Mouse (Mus musculus): Measurements from ENCODE around the gene Arrdc3. TPM values are rescaled to one million over a fixed set of nuclear protein-coding genes. Genes with fewer than 3 reads are reported as not detected.

Gene Arrdc3
- 94.9 and 102 TPM in 2 replicates for polyA plus RNA-seq (2016; fragmentation: Nextera tagmentation; extraction: Ambion mirVana)

- H3K36me3 ChIP-seq, result peaks cover 7% of the 10 kb centered on the region
- no peaks in the 10 kb centered on the region; the same call in 1 of the 2 replicates for H3K4me1 ChIP-seq (replicated peaks)
- H3K27me3 ChIP-seq, result no peaks in the 10 kb centered on the region
- H3K9me3 ChIP-seq, result no peaks in the 10 kb centered on the region
- H3K4me2 ChIP-seq, result peak within 1 kb of the TSS; percentile 58
- H3K9ac ChIP-seq (replicated peaks), result peak within 1 kb of the TSS; percentile 99
- H3K4me3 ChIP-seq (replicated peaks), result peak within 1 kb of the TSS; percentile 77
- 1% methylated on average over 22 of the region's 31 CpGs for WGBS
- peak within 1 kb of the TSS; percentile 100 for H3K27ac ChIP-seq
- ATAC-seq (ENCODE audit: insufficient number of reproducible peaks, insufficient read depth, low FRiP score, low TSS enrichment, low read depth), result peak; percentile 45
These were observed at the start of gene Arrdc3 for GRCm38 (mm10) chr13:80883190-80883589. TSS of gene Arrdc3 (plus strand) at chr13:80883384.

DNA sequence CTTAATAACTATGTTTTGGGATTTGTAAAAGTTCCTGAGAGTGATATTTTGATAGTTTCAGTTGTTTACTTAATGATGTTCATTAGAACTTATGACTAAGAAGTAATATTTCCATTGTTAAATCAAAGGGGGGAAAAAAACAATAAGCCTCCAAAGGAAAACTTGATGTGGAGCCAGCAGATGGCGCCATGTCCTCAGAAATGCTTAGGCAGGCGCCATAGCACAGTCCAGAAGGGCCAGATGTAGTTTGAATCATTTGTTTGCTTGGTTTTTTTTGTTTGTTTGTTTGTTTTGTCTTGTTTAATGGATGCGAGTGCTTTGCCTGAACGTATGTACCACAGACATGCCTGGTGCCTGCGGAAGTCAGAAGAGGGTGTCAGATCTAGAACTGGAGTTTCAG lies 21.0 kb upstream of the Arrdc3 start:
- no peaks in the 10 kb centered on the region for H3K9me3 ChIP-seq
- H3K9ac ChIP-seq (replicated peaks), result no peak overlapping the region
- H3K27ac ChIP-seq, result no peak overlapping the region
- H3K4me3 ChIP-seq (replicated peaks), result no peak overlapping the region
- peak; percentile 74; the same call in 1 of the 2 replicates for ATAC-seq (ENCODE audit: insufficient number of reproducible peaks, insufficient read depth, low FRiP score, low TSS enrichment, low read depth)
- H3K27me3 ChIP-seq, result no peaks in the 10 kb centered on the region
- no peaks in the 10 kb centered on the region for H3K36me3 ChIP-seq
- no peak overlapping the region for H3K4me2 ChIP-seq
- WGBS, result 10% methylated on average over 5 of the region's 5 CpGs
- no peaks in the 10 kb centered on the region for H3K4me1 ChIP-seq (replicated peaks)

DNA sequence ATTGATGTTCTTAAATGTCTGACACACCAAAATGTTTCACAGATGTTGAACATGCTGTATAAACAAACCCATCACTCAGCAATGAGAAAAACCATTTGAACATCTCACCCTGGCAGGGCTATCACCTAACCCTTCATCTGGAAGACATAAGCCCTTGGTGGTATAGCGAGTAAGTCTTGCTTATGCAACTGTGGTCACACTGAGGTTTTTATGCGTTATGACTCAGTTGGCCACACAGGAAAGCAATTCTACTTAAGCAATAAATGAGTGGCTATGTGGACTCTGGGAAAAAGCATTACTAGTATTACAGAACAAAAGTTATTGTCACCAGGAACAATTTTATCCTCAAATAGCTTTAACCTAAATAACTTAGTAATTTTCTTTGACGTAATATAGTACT lies 19.0 kb upstream of the Arrdc3 start:
- no peaks in the 10 kb centered on the region for H3K9me3 ChIP-seq
- H3K4me3 ChIP-seq (replicated peaks), result no peak overlapping the region
- no peak overlapping the region for H3K9ac ChIP-seq (replicated peaks)
- ATAC-seq (ENCODE audit: insufficient number of reproducible peaks, insufficient read depth, low FRiP score, low TSS enrichment, low read depth), result no peak
- no peaks in the 10 kb centered on the region for H3K4me1 ChIP-seq (replicated peaks)
- H3K27me3 ChIP-seq, result no peaks in the 10 kb centered on the region
- H3K4me2 ChIP-seq, result no peak overlapping the region
- no peak overlapping the region for H3K27ac ChIP-seq
- no peaks in the 10 kb centered on the region for H3K36me3 ChIP-seq
- 71% methylated on average over 3 of the region's 3 CpGs for WGBS

DNA sequence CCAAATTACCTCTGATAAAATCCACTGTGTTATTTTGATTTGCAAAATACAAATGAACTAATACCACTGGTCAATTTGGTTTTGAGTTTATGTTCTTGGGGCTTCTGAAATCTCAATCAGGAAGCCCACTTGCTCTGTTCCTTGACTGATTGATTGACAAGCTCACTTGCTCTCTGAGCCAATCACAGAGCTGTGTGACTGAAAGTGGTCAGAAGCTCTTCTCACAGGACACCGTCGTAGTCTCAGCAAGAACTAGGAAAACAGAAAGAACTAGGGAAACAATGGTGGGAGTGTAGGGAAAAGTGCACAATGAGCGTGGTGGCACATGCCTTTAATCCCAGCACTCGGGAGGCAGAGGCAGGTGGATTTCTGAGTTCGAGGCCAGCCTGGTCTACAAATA lies 8.1 kb upstream of the Arrdc3 start:
- H3K27me3 ChIP-seq, result no peaks in the 10 kb centered on the region
- H3K36me3 ChIP-seq, result no peaks in the 10 kb centered on the region
- H3K9me3 ChIP-seq, result no peaks in the 10 kb centered on the region
- H3K4me2 ChIP-seq, result no peak overlapping the region
- no peak overlapping the region for H3K4me3 ChIP-seq (replicated peaks)
- WGBS, result 96% methylated on average over 5 of the region's 5 CpGs
- no peak for ATAC-seq (ENCODE audit: insufficient number of reproducible peaks, insufficient read depth, low FRiP score, low TSS enrichment, low read depth)
- no peaks in the 10 kb centered on the region for H3K4me1 ChIP-seq (replicated peaks)
- no peak overlapping the region for H3K9ac ChIP-seq (replicated peaks)
- H3K27ac ChIP-seq, result no peak overlapping the region

GRCm38 (mm10) chr13:80880756-80881155 lies 2.4 kb upstream of the Arrdc3 start:
- no peak overlapping the region for H3K4me2 ChIP-seq
- H3K9ac ChIP-seq (replicated peaks), result no peak overlapping the region
- H3K9me3 ChIP-seq, result no peaks in the 10 kb centered on the region
- H3K36me3 ChIP-seq, result no peaks in the 10 kb centered on the region
- 85% methylated on average over 4 of the region's 4 CpGs for whole genome bisulfite sequencing
- H3K27ac ChIP-seq, result no peak overlapping the region
- H3K4me3 ChIP-seq (replicated peaks), result no peak overlapping the region
- no peaks in the 10 kb centered on the region; the same call in 1 of the 2 replicates for H3K4me1 ChIP-seq (replicated peaks)
- ATAC-seq (ENCODE audit: insufficient number of reproducible peaks, insufficient read depth, low FRiP score, low TSS enrichment, low read depth), result no peak
- H3K27me3 ChIP-seq, result no peaks in the 10 kb centered on the region

GRCm38 (mm10) chr13:80881722-80882500 lies 1.3 kb upstream of the Arrdc3 start:
- H3K9ac ChIP-seq (replicated peaks), result no peak overlapping the region
- 16% methylated on average over 6 of the region's 6 CpGs for WGBS

DNA sequence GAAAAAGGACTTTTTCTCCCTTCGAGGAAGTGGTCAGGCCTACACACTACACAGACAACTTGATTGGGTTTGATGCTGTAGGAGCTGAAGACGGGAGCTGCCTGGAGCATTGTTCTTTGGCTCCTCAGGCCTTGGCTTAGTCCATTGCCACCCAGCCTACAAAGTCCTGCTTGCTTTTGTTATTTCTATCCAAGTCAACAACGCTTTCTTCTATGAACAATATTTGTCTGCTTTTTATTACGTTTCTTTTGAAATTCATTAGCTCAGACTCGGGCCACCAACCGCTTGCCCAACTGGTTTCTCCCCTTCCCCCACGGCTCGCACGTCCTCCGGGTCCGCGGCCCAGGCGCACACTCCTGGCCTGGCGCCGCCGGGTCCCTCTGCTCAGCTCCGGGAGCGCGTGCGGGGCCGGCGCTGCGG lies 458 bp upstream of the Arrdc3 start:
- Histone ChIP-seq H3K4me1 (replicated peaks) (no peaks in the 10 kb centered on the region; the same call in 1 of the 2 replicates), H3K9ac (replicated peaks) (peak overlapping the region; percentile 99), H3K9me3 (no peaks in the 10 kb centered on the region), H3K4me2 (peak overlapping the region; percentile 58), H3K27ac (peak overlapping the region; percentile 100), H3K27me3 (no peaks in the 10 kb centered on the region), H3K36me3 (peaks cover 3% of the 10 kb centered on the region), H3K4me3 (replicated peaks) (peak overlapping the region; percentile 77)
- WGBS, result 0% methylated on average over 23 of the region's 23 CpGs
- peak; percentile 44 for ATAC-seq (ENCODE audit: insufficient number of reproducible peaks, insufficient read depth, low FRiP score, low TSS enrichment, low read depth)

More at GRCm38 (mm10) chr13:80881722-80882500, 1.3 kb upstream of the Arrdc3 start:
- Histone ChIP-seq H3K27ac (peak overlapping the region; percentile 100), H3K9me3 (no peaks in the 10 kb centered on the region), H3K4me1 (replicated peaks) (no peaks in the 10 kb centered on the region; the same call in 1 of the 2 replicates), H3K4me3 (replicated peaks) (no peak overlapping the region), H3K4me2 (peak overlapping the region; percentile 58), H3K27me3 (no peaks in the 10 kb centered on the region), H3K36me3 (no peaks in the 10 kb centered on the region)
- ATAC-seq (ENCODE audit: insufficient number of reproducible peaks, insufficient read depth, low FRiP score, low TSS enrichment, low read depth), result no peak

DNA sequence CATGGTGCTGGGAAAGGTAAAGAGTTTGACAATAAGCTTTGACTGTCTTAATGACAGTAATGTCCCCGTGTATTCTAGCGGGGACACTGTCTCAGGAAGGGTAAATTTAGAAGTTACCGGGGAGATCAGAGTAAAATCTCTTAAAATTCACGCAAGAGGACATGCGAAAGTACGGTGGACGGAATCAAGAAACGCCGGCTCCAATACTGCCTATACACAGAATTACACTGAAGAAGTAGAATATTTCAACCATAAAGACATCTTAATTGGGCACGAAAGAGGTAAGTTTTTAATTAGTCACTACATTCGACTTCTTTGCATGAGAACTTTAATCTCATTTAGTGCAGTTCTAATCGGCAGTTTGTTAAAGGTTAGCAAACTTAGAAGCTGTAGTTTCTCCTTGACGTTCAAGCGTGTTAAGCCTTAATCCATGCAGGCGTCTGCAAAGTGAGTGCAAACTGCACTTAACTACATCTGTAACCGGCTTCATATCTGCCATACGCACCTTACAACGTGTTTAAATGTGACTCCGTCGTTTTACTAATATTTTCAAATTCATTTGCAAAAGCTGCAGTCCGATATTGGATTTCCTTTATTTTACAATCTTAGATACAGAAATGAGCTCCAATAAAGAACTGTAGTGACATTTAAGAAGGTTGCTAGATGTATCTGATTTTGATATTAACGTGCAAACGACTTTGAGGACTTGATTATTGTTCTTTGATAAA lies 629 bp downstream of the Arrdc3 start:
- no peak for ATAC-seq (ENCODE audit: insufficient number of reproducible peaks, insufficient read depth, low FRiP score, low TSS enrichment, low read depth)
- peaks cover 10% of the 10 kb centered on the region for H3K36me3 ChIP-seq
- H3K9me3 ChIP-seq, result no peaks in the 10 kb centered on the region
- peak overlapping the region; percentile 100 for H3K27ac ChIP-seq
- no peaks in the 10 kb centered on the region; the same call in 1 of the 2 replicates for H3K4me1 ChIP-seq (replicated peaks)
- H3K4me2 ChIP-seq, result peak overlapping the region; percentile 58
- WGBS, result under 1% methylated on average over 23 of the region's 23 CpGs
- H3K9ac ChIP-seq (replicated peaks), result peak overlapping the region; percentile 99
- peak overlapping the region; percentile 77 for H3K4me3 ChIP-seq (replicated peaks)
- H3K27me3 ChIP-seq, result no peaks in the 10 kb centered on the region

GRCm38 (mm10) chr13:80884377-80884983 lies 1.3 kb downstream of the Arrdc3 start:
- H3K27ac ChIP-seq, result peak overlapping the region; percentile 100
- ATAC-seq (ENCODE audit: insufficient number of reproducible peaks, insufficient read depth, low FRiP score, low TSS enrichment, low read depth), result no peak
- peak overlapping the region; percentile 99 for H3K9ac ChIP-seq (replicated peaks)
- no peaks in the 10 kb centered on the region for H3K27me3 ChIP-seq
- H3K4me3 ChIP-seq (replicated peaks), result peak overlapping the region; percentile 77
- under 1% methylated on average over 15 of the region's 15 CpGs for WGBS
- H3K4me2 ChIP-seq, result peak overlapping the region; percentile 58
- no peaks in the 10 kb centered on the region; the same call in 1 of the 2 replicates for H3K4me1 ChIP-seq (replicated peaks)
- H3K9me3 ChIP-seq, result no peaks in the 10 kb centered on the region
- H3K36me3 ChIP-seq, result peaks cover 13% of the 10 kb centered on the region

GRCm38 (mm10) chr13:80885103-80885833 lies 2.1 kb downstream of the Arrdc3 start:
- peak; percentile 84 for ATAC-seq (ENCODE audit: insufficient number of reproducible peaks, insufficient read depth, low FRiP score, low TSS enrichment, low read depth)
- Histone ChIP-seq H3K9me3 (no peaks in the 10 kb centered on the region), H3K36me3 (peaks cover 17% of the 10 kb centered on the region), H3K27ac (peak overlapping the region; percentile 100), H3K4me3 (replicated peaks) (peak overlapping the region; percentile 77), H3K27me3 (no peaks in the 10 kb centered on the region), H3K4me2 (peak overlapping the region; percentile 58), H3K9ac (replicated peaks) (peak overlapping the region; percentile 99), H3K4me1 (replicated peaks) (no peaks in the 10 kb centered on the region; the same call in 1 of the 2 replicates)
- 0% methylated on average over 47 of the region's 47 CpGs for whole genome bisulfite sequencing
